Mouse (Mus musculus): ENCODE results near the gene Unc5b.

- no peak for TF ChIP-seq POLR2A (IDR thresholded peaks at IDR 0.05; ENCODE audit: borderline replicate concordance, low read depth, low read length)
- no peak for TF ChIP-seq CTCF (IDR thresholded peaks at IDR 0.05; ENCODE audit: low read depth, low read length)
These were observed 88.4 kb downstream of the Unc5b start for GRCm38 (mm10) chr10:60742942-60743341.

All from bone marrow macrophage, adult 2 months (primary cell).